Mouse (Mus musculus): ENCODE results near the gene Zbp1. TPM values are rescaled to one million over a fixed set of nuclear protein-coding genes. Genes with fewer than 3 reads are reported as not detected.

Gene Zbp1
- total and polyA plus RNA-seq, 3 experiments, result 0.47 to 1.2 (median 0.91) TPM

DNA sequence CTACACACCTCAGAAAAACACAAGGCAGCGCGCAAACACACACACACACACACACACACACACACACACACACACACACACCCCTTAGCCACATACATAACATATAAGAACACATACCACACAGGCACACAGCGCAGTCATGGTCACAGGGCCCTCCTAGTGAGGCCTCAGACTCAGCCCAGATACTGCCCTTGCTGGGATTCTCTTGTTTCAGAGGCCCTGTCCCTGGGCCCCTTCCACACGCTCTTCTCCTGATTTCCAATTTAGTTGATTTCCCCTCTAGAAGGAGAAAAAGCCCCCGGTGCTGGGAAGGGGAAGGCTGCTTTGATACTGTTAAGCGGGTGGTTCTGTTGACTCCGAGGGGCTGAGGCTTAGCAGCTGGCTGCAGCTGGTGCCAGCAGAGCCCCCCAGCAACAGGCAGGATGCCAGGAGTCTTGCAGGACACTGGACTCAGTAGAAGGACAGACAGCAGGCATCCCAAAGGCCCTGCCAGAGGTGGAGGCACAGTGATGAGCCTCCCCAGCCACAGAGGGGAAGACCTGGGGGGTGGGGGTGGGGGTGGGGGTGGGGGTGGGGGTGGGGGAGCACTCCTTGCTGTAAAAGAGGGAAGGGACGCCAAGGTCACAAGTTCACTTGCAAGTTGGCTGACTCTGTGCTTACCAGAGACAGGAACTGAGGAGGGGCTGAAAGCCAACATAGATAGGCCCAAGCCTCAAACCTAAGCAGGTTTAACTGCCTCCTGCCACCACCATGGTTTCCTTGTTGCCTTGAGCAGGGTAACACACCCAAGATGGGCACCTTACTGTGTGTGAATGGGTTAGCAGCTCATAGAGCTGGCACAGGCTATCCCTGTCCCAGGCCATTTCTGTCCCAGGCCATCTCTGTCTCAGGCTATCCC lies 17.0 kb upstream of the Zbp1 start:
- Histone ChIP-seq H3K9ac (ENCODE audit: low read depth, low read length) (no peak overlapping the region), H3K79me2 (replicated peaks; ENCODE audit: control insufficient read depth, insufficient read depth, low read length) (peaks cover 2% of the 10 kb centered on the region), H3K4me3 (no peak overlapping the region), H3K27me3 (ENCODE audit: control insufficient read depth, insufficient read depth, low read length) (no peaks in the 10 kb centered on the region), H3K4me1 (ENCODE audit: control insufficient read depth, insufficient read depth, low read length) (peaks cover 9% of the 10 kb centered on the region), H3K27ac (no peak overlapping the region), H3K36me3 (ENCODE audit: control insufficient read depth, insufficient read depth, low read length) (no peaks in the 10 kb centered on the region)
- WGBS, result 62% methylated on average over 8 of the region's 8 CpGs
- no peak for TF ChIP-seq CTCF (IDR thresholded peaks at IDR 0.05)
- TF ChIP-seq EP300 (IDR thresholded peaks at IDR 0.05; ENCODE audit: insufficient read depth, low read depth, low read length), result no peak
- TF ChIP-seq POLR2A (IDR thresholded peaks at IDR 0.05; ENCODE audit: insufficient read depth, low read depth, low read length), result no peak
- intact Hi-C loops (cut with DNase I), result no loop called here
- DNase-seq, result no peak

DNA sequence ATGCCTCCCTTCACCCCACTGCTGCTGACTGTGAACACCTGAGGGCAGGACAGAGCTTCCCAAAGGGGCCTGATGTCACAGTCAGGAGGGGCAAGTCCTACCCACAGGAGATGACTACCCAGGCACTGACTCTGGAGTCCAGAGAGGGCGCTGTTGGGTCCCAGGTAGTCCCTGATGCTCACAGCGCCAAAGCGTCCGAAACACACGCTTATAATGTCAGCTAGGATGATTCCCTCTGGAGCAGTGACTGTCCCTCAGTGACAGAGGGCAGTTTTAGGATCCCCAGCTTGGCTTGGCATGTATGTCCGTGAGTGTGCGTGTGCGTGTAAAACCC lies 14.0 kb upstream of the Zbp1 start:
- H3K36me3 ChIP-seq (ENCODE audit: control insufficient read depth, insufficient read depth, low read length), result no peaks in the 10 kb centered on the region
- peaks cover 10% of the 10 kb centered on the region for H3K4me1 ChIP-seq (ENCODE audit: control insufficient read depth, insufficient read depth, low read length)
- peak; percentile 23 for TF ChIP-seq CTCF (IDR thresholded peaks at IDR 0.05)
- no peak for TF ChIP-seq EP300 (IDR thresholded peaks at IDR 0.05; ENCODE audit: insufficient read depth, low read depth, low read length)
- TF ChIP-seq POLR2A (IDR thresholded peaks at IDR 0.05; ENCODE audit: insufficient read depth, low read depth, low read length), result no peak
- no peak overlapping the region for H3K9ac ChIP-seq (ENCODE audit: low read depth, low read length)
- 93% methylated on average over 8 of the region's 8 CpGs for whole genome bisulfite sequencing
- intact Hi-C loops (cut with DNase I), result loop anchor here (5.0 kb wide), 2 partner anchors 105 to 180 kb away; no protein-coding TSS in a partner anchor
- DNase-seq, result no peak
- peaks cover 2% of the 10 kb centered on the region for H3K79me2 ChIP-seq (replicated peaks; ENCODE audit: control insufficient read depth, insufficient read depth, low read length)
- no peak overlapping the region for H3K27ac ChIP-seq
- no peak overlapping the region for H3K4me3 ChIP-seq
- no peaks in the 10 kb centered on the region for H3K27me3 ChIP-seq (ENCODE audit: control insufficient read depth, insufficient read depth, low read length)

- Histone ChIP-seq H3K27ac (no peak overlapping the region), H3K4me1 (ENCODE audit: control insufficient read depth, insufficient read depth, low read length) (peaks cover 7% of the 10 kb centered on the region), H3K36me3 (ENCODE audit: control insufficient read depth, insufficient read depth, low read length) (no peaks in the 10 kb centered on the region), H3K79me2 (replicated peaks; ENCODE audit: control insufficient read depth, insufficient read depth, low read length) (peaks cover 2% of the 10 kb centered on the region), H3K27me3 (ENCODE audit: control insufficient read depth, insufficient read depth, low read length) (no peaks in the 10 kb centered on the region), H3K9ac (ENCODE audit: low read depth, low read length) (no peak overlapping the region), H3K4me3 (no peak overlapping the region)
- no peak for DNase-seq
- 89% methylated on average over 22 of the region's 22 CpGs for WGBS
- intact Hi-C loops (cut with DNase I), result loop anchor here (5.0 kb wide), 2 partner anchors 105 to 180 kb away; no protein-coding TSS in a partner anchor
- TF ChIP-seq POLR2A (IDR thresholded peaks at IDR 0.05; ENCODE audit: insufficient read depth, low read depth, low read length) (no peak), CTCF (IDR thresholded peaks at IDR 0.05) (no peak), EP300 (IDR thresholded peaks at IDR 0.05; ENCODE audit: insufficient read depth, low read depth, low read length) (no peak)
Measured at GRCm38 (mm10) chr2:173232065-173232765, 13.5 kb upstream of the Zbp1 start.

- no peak overlapping the region for H3K9ac ChIP-seq (ENCODE audit: low read depth, low read length)
- WGBS, result 14% methylated on average over 10 of the region's 10 CpGs
- H3K4me3 ChIP-seq, result no peak overlapping the region
- peak; percentile 85 to 93 for DNase-seq
- H3K27me3 ChIP-seq (ENCODE audit: control insufficient read depth, insufficient read depth, low read length), result no peaks in the 10 kb centered on the region
- peaks cover 1% of the 10 kb centered on the region; the same call in 1 of the 2 replicates for H3K4me1 ChIP-seq (ENCODE audit: control insufficient read depth, insufficient read depth, low read length)
- TF ChIP-seq EP300 (IDR thresholded peaks at IDR 0.05; ENCODE audit: insufficient read depth, low read depth, low read length) (0 out of 2 replicates have a peak, but pooled peaks have one; percentile 64), CTCF (IDR thresholded peaks at IDR 0.05) (peak; percentile 96), POLR2A (IDR thresholded peaks at IDR 0.05; ENCODE audit: insufficient read depth, low read depth, low read length) (no peak)
- no peaks in the 10 kb centered on the region for H3K36me3 ChIP-seq (ENCODE audit: control insufficient read depth, insufficient read depth, low read length)
- no peak overlapping the region for H3K27ac ChIP-seq
- no peaks in the 10 kb centered on the region for H3K79me2 ChIP-seq (replicated peaks; ENCODE audit: control insufficient read depth, insufficient read depth, low read length)
- intact Hi-C loops (cut with DNase I), result loop anchor here (1.0 to 5.0 kb wide), 5 partner anchors 45 to 317 kb away; no protein-coding TSS in a partner anchor
Measured at GRCm38 (mm10) chr2:173229578-173230224, 11.0 kb upstream of the Zbp1 start.

DNA sequence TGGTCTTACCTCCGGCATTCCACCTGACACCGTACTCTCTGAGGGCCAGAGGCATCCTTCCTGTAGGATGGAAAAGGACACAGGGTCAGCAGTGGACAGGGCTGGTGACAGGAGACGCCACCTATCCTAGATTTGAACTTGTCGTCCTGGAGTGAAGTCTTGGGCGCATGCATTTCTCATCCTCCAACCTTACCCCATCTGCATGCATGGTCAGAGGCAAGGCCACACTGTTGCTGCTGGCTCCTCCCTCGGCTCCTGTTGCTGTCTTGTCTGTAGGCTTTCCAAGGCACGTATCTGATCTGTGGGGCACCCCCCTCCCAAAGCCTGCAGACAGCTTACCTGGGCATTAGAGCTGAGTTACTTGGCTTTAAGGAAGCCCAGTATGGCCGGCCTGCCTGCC lies 9.8 kb upstream of the Zbp1 start:
- H3K27ac ChIP-seq, result no peak overlapping the region
- DNase-seq, result no peak
- peaks cover 3% of the 10 kb centered on the region; the same call in 1 of the 2 replicates for H3K4me1 ChIP-seq (ENCODE audit: control insufficient read depth, insufficient read depth, low read length)
- no peaks in the 10 kb centered on the region for H3K36me3 ChIP-seq (ENCODE audit: control insufficient read depth, insufficient read depth, low read length)
- intact Hi-C loops (cut with DNase I), result no loop called here
- no peak overlapping the region for H3K9ac ChIP-seq (ENCODE audit: low read depth, low read length)
- TF ChIP-seq EP300 (IDR thresholded peaks at IDR 0.05; ENCODE audit: insufficient read depth, low read depth, low read length), result no peak
- no peak for TF ChIP-seq CTCF (IDR thresholded peaks at IDR 0.05)
- no peak for TF ChIP-seq POLR2A (IDR thresholded peaks at IDR 0.05; ENCODE audit: insufficient read depth, low read depth, low read length)
- no peaks in the 10 kb centered on the region for H3K27me3 ChIP-seq (ENCODE audit: control insufficient read depth, insufficient read depth, low read length)
- no peaks in the 10 kb centered on the region for H3K79me2 ChIP-seq (replicated peaks; ENCODE audit: control insufficient read depth, insufficient read depth, low read length)
- no peak overlapping the region for H3K4me3 ChIP-seq
- WGBS, result 95% methylated on average over 8 of the region's 8 CpGs
